Mouse (Mus musculus): ENCODE measurements around the gene Obsl1.

- TF ChIP-seq POLR2A (IDR thresholded peaks at IDR 0.05; ENCODE audit: control insufficient read depth, extremely low read depth, insufficient read depth, low read length, poor library complexity) (no peak), CTCF (IDR thresholded peaks at IDR 0.05; ENCODE audit: borderline replicate concordance, control insufficient read depth, extremely low read depth, insufficient read depth, low read length, poor library complexity) (no peak)
Measured at GRCm38 (mm10) chr1:75455948-75456347, 50.3 kb downstream of the Obsl1 start.

Measured in thymus, adult 2 months (tissue).